Mouse (Mus musculus) mouse trophoblast stem cell (cell line): ENCODE results near the gene Srp14.

Experiments
- in situ Hi-C, 2 experiments: fragments of 300-500 bp; cut with MseI, MboI; formaldehyde crosslinking; loops; 2 replicates in 1 of 2; 3 replicates in 1 of 2; pipeline ENCODE4 v1.15.1; 2025

Gene Srp14

DNA sequence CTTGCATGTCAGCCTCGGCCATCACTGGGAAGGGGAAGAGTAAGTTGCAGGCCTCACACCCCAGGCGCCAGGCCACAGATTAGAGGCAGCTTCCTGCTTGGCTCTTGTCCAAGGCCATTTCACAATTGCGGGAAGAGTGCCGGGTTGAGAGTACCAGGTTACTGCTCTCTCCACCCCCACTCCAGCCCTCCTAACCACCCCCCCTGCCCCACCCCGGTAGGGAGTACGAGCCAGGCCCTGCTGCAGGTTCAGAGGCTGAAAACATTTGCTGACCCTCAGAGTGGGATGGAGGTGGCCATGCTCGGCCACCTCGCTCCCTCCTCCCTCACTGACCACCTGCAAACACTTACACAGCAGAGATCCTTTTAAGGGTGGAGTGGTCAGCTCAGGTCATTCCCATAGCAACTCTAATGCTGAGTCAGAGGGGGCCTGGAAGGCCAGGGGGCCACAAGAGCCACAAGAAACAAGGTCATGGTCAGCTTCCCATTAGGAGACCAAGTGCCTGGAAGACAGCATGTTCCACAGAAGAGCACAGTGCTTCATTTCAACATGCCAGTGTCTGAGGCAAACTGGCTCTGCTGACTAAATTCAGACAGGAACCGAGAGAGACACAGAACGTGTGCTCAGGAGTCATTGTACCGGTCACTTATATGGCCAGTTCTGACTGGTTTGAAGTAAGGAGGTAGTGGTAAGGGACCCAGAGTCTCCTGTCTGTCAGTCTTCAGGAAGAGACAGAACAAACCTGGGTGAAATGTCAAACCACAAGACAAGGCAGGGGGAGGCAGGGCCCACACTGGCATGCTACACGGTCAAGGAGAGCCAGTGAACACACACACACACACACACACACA, 11.0 kb upstream of the Srp14 start:
- in situ Hi-C loops = no loop called here

DNA sequence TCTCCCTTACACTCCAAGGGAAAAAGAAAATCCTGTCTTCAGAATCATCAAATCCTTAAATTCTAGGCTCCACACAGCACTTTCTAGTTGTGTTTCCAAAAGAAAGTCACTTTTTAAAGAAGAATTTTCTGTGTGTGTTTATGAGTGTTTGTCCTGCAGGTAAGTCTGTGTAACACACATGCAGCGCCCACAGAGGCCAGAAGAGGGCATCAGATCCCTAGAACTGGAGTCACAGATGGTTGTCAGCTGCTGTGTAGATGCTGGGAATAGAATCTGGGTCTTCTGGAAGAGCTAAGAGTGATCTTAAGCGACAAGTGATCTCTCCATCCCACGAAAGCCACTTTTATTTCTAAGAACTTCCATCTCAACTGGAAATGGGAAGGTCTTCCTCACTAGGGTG, 8.3 kb upstream of the Srp14 start:
- in situ Hi-C loops = loop anchor here in 1 of 2 experiments (5.0 kb wide), 1 partner anchor 119 kb away; no protein-coding TSS in a partner anchor

DNA sequence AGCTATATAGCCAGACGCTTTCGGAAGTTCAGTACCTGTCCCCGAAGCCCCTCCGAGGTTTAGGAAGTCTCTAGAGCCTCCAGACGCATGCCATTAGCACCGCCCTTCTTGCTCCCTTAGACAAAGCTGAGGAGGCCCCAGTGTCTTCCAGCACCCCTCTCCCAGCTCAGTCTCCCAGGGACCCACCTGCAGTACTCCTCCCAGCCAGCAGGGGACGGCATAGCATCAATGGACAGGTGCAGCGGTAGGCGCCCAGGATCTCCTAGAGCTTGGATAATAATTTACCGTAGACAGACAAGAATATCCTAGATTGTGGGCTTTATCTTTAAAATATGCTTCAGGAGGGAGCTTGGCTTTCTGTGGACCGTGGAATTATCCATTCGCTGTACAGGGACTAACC, 7.4 kb upstream of the Srp14 start:
- in situ Hi-C loops = loop anchor here in 1 of 2 experiments (5.0 kb wide), 1 partner anchor 120 kb away; no protein-coding TSS in a partner anchor

DNA sequence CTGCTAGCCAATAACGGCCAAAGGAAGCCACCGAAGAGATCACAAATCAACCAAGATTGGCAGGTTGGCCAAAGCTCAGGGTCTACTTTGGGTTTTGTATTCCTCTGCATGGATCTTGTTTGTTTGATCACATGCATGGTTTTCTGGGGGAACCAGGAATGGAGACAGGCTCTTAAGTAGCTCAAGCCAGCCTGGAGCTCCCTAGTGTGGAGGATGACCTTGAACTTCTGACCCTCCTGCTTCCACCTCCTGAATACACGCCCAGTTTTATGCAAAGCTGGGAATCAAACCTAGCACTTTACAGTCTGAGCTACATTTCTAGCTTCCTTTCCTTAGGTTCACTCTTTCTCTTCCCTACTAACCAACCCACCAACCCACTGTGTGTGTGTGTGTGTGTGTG, 5.9 kb upstream of the Srp14 start:
- in situ Hi-C loops = loop anchor here in 1 of 2 experiments (5.0 kb wide), 1 partner anchor 122 kb away; no protein-coding TSS in a partner anchor

DNA sequence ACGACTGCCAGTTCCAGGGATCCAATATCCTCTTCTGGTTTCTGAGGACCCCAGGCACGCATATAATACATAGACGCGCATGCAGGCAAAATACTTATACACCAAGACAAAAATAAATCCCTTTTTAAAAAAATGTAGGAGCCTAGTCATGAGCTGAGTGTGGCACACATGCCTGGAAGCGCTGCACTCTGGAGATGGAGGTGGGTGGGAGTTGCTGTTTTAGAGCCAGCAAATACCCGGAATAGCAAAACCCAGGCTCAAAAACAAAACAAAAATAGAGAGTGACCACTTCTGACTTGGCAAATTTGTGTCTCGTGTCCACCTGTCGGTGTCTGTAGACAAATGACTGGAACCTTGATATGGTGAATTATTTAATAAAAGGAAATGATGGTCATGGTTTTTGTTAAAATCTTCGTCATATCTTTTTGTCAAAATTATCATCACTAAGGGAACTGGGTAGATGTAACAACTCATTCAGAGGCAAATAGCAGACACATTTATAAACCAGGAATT, 4.9 kb upstream of the Srp14 start:
- in situ Hi-C loops = loop anchor here in 1 of 2 experiments (5.0 kb wide), 1 partner anchor 118 kb away; no protein-coding TSS in a partner anchor

DNA sequence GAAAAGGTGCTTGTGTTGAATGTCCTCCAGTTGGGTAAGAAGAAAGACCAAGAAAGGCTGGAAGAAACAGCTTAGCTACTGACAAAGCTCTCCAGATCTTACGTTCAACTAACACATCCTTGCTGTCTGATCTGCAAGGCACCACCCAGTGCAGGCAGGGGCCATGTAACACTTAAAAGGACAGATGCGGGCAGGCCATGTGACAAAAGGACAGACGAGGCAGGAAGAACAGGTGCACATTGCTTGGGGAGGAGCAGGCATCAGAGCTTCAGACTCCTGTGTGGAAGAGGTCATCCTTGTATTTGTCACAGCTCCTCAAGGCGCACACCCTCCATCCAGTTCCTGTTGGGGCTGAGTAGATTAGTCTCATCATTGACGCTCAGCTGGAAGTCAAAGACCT, 3.5 kb upstream of the Srp14 start:
- in situ Hi-C loops = loop anchor here in 1 of 2 experiments (5.0 kb wide), 1 partner anchor 119 kb away; no protein-coding TSS in a partner anchor

DNA sequence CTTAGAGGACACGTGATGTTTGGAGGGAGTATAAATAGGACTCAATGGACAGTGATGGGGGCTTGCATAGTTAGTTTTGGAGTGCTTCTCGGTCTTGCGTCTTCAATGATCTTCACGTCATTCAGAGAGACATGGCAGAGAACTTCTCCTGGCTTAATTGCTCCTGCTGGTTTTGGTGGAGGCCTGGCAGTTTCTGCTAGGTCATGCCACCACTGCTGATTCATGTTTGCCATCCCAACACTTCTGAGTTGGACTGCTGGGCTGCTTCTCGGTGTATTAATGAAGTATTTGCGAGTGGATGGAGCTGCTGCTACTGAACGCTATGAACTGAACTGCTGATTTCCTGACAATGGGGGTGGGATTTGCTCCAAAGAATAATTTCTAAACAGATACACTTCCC, 1.4 kb upstream of the Srp14 start:
- in situ Hi-C loops = loop anchor here in 1 of 2 experiments (5.0 kb wide), 1 partner anchor 121 kb away; no protein-coding TSS in a partner anchor

DNA sequence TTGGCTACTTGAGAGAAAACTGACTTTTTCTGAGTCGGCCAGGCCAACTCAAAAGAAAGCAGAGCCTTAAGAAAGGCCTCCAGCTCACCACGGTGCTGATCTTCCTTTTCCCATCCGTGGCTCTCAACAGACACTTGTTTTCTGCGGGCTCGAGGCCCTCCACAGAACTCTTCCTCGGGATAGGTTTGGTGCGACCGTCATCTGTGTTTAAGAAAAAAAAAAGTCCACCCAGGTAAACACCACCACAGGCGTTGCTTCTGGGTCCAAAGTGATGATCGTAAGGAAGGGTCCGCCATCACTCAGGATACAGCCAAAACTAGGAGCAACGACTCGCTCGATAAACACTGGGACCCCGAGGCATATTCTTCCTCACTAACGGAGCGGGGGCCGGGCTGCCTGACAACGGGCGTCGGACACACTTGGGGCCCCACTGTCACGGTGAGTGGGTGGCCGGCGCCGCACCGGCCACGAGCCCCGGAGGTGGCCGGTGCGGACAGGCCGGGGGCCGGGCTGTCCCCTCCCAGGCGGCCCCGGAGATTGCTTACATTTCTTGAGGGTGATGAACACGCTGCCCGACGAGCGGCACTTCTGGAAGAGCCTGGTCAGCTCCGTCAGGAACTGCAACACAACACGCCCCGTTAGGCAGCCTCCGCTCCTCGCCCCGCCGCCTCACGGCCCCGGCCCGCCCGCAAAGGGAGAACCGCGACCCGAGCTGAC, 520 bp downstream of the Srp14 start:
- in situ Hi-C loops = no loop called here

DNA sequence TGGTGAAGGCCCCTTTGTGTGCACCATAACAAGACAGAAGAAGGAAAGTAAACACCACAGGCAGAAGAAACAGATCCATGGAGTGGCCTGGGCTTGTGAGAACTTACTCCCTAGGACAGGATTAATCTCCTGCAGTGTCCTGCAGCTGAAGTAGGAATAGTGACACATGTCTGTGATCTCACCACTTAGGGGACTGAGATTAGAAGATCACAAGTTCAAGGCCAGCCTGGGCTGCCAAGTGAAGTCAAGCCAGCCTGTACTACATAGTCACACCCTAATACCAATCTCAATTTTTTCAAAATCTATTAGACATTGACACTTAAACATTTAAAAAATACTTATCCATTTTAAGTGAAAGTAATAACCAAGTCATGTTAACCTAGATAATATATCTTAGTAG, 11.2 kb downstream of the Srp14 start:
- in situ Hi-C loops = no loop called here

DNA sequence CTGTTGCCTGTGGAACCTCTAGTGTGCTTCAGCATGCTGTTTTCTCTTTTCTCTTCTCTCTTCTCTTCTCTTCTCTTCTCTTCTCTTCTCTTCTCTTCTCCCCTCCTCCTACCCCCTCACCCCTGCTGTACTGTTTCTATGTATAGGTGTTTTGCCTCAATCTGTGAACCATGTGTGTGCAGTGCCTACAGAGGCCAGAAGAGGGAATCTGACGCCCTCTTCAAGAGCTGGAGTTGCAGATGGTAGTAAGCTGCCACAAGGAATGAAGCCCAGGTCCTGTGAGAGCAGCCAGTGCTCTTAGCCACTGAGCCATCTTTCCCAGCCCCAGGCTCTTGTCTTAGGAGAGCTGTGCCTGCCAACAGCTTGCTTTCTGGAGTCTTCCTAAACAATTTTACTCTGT, 12.9 kb downstream of the Srp14 start:
- in situ Hi-C loops = no loop called here

DNA sequence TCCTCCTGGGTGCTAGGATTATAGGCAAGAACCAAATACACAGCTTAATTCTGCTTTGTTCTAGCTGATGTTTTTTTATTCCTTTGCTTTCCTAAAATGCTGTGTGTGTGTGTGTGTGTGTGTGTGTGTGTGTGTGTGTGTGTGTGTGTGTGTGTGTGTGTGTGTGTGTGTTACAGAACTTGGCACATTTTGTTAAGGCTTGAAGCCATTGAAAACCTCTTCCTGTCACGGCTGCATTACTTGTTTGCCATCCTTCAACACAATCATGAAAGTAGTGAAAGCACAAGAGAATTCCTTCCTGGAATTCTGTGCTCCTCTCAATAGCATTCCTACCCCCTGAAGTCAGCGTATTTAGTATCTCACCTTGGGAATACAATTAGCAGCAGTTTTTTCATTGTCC, 13.6 kb downstream of the Srp14 start:
- in situ Hi-C loops = no loop called here

DNA sequence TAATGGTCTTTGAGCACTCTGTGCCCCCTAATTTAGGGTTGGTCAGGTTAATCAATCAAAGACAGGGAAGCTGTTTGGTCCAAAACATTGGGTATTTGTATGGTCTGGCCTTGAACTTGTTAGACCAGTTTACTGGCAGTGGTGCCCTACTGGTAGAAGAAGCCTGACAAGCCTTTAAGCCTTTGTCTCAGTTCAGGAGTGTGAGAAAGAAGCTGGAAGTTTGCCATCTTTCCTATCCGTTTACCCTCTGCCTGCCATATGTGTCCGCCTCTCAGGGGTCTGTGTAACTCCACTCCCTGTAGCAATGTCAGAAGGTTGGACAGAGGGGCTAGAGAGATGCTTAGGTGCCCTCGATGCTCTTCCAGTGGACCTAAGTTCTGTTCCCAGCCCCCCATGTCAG, 15.1 kb downstream of the Srp14 start:
- in situ Hi-C loops = no loop called here

DNA sequence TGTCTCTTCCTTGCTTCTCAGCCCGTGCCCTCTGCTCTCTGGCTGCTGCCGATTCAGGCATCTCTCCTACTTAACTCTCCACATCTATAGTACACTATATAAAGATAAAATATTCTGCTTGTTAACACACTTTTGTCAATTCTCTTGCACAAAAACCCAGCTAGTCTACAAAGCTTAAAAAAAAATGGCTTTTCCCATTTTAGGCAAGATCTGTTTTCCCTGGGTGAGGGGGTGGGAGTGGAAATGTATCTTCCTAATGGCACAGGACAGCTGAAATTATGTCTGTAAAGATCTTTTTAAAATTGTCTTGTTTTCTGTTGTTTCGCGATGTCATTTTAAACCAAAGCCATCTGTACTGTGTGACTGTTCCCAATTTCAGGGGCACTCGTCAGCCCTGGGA, 16.0 kb downstream of the Srp14 start:
- in situ Hi-C loops = no loop called here

DNA sequence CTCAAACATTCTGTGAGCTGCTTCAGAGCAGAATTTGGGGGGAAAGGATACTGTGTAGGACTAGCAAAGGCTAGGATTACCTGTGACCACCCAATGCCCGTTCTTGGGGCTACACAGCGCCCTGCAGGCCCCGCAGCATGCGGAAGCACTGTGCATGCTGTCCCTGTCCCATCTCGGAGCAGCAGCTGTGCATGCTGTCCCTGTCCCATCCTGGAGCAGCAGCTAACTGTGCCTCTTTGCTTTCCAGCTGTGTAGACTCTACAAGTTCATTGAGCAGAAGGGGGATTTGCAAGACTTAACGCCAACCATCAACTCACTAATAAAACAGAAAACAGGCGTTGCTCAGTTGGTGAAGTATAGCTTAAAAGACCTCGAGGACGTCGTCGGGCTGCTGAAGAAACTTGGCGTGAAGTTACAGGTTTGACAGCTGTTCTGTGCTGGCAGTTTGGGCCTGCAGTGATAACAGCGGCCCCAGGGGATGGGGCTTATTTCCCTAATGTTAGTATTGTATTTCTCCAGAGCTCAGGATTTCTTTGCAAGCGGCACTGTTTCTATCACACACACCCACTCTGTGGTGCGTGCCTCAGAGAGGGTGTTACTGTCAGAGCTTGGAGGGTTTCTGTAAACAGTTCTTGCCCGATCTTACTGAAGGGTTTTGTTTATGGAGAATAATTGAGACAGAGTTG, 17.9 kb downstream of the Srp14 start:
- in situ Hi-C loops = no loop called here

DNA sequence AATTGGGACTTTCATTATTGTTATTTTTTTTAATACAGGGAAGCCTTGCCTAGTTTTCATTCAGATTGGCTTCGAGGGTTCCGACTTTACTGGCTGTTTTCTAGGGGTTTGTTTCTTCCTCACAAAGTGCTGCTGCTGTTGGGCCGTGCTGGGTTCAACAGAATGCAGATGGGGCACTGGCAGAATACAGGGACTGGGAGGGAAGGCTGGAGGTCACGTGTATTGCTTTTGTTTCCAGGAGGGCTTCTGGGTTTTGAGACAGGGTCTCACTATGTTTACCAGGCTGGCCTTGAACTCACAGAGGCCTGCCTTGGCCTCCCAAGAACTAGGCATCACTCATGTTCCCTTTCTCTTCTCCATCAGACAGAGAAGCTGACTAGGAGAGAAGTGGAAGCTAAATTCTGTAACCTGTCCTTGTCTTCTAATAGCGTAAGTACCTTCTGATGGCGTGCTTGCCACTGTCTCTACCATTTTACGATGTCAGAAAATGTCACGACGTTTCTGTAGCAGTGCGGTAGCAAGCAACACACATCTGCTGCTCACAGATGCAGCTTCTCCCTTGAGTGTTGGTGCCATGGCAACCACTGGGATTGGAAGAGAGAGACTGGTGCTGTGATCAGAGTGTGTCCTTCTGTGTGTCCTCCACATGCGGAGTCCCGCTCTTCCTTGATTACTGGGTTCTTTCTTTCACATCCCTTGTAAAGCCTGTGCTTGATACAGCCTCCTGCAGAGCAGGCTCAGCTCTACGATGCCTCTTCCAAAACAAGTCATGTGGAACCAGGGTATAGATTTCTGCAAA, 21.8 kb downstream of the Srp14 start:
- in situ Hi-C loops = no loop called here

DNA sequence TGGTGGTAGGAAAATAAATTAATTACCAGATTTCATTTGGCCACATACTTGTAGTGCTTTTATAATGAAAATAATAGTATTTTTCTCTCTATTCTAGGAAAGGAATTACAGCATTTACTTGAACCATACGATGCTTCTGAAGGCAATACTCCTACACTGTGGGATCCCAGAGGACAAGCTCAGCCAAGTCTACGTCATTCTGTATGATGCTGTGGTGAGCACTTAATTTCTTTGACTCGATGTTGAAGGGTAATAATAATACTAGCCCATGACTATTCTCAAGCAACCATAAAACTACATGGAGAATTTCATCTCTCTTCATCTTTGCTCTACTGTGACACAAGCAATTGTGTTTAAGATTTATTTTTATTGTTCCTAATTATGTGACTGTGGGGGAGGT, 22.5 kb downstream of the Srp14 start:
- in situ Hi-C loops = no loop called here

DNA sequence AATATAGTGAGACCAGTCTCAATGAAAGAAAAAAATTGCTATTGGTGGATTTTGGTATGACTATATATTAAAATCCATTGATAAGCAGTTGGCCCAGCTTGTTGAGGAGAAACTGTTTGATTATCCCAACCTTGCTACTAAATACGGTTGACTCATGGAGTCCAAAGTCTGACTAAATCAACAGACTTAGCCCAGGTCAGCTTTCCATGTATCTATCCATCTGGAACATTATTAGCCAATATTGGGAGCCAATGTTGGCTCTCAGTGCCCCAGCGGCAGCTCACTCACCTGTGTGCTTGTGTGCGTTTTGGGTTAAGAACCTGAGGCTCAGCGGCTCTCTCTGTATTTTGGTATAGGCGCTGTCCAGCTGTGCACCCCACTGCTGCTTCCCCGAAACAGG, 28.5 kb downstream of the Srp14 start:
- in situ Hi-C loops = no loop called here

DNA sequence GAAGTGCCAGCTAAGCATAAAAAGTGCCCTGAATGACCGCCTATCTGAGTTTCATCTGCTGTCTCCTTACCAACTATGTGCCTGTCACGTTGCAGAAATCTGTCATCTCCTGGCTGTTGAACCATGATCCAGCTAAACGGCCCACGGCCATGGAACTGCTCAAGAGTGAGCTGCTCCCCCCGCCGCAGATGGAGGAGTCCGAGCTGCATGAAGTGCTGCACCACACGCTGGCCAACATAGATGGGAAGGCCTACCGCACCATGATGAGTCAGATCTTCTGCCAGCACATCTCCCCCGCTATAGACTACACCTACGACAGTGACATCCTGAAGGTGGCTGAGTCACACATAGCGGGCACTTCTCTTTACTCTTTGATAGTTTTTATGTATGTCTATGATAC, 31.3 kb downstream of the Srp14 start:
- in situ Hi-C loops = no loop called here

DNA sequence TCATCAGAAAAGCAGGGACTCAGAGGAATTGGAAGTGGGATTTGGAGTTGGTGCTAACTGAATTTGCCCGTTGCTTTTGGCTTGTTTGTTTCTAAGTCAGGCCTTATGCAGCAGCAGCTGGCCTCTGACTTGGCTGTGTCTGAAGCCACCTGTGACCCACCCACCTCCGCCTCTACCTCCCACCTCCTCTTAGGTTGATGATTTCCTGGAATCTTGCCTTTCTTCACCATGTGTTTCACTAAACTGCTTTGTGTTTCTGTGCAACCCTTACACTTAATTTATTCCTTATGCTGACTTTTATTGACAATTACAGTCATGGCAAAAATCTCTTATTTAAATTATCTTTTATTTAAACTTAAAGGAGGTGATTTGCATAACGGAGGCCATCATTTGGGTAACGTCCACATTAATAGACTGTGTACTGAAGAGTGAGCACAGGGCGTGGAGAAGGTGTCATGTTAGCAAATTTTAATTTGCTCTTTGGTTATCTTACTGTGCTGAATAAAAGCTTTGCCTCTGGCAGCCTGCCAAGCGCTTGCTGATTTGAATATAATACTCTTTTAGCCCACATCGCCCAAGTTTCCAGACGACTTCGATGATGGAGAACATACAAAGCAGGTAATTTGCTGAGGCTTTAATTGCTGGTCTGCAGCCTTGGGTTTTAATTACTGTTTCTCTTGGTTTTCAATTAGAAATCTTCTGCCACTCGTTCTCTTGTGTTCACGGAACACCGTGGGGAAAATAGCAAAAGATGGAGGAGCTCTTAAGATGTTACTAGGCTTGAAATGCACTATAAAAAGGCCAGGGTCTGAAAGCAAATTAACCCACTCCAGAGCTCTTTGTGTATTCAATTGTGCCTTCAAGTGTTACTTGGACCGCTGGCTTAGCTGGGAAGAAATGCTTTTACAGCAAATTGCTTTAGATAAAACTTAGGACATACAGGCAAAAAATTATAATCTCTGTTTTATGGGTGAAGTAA, 33.5 kb downstream of the Srp14 start:
- in situ Hi-C loops = no loop called here

DNA sequence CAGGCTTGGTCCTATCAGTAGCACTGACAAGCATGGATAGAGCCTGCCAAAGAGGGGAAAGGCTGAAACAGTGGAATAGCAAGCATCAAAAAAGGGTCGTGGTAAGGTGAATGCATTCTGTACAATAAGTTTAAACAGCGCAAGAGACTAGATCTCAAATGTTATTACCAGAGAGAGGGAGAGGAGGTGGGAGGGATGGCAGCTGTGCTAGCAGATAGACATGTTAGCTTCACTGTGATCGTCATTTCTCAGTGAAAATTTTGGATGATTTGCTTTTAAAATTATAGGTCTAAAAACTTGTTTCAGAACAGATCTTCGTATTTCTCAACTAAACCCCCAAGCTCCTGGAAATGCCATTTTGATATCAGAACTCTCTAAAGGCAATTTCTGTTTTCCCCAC, 36.8 kb downstream of the Srp14 start:
- in situ Hi-C loops = no loop called here
